Mouse (Mus musculus): Measurements from ENCODE around the gene Maml2.

- TF ChIP-seq CTCF (IDR thresholded peaks at IDR 0.05; ENCODE audit: control insufficient read depth, insufficient read depth, insufficient read length) (no peak), CEBPB (IDR thresholded peaks at IDR 0.05; ENCODE audit: low read depth) (no peak), USF1 (IDR thresholded peaks at IDR 0.05; ENCODE audit: low read depth) (no peak)
Observed at GRCm38 (mm10) chr9:13323074-13323473, 25.3 kb downstream of the Maml2 start.

All from C2C12 (cell line).